Mouse (Mus musculus) kidney, embryonic 14.5 days (tissue): ENCODE measurements around the gene Mettl15. TPM values are rescaled to one million over a fixed set of nuclear protein-coding genes. Genes with fewer than 3 reads are reported as not detected.

Source experiments
- microRNA-seq: library from miRNA; unstranded; fragments of <30 nt; microRNA quantifications from one replicate; pipeline ENCODE4, GENCODE M21; 2016
- polyA plus RNA-seq: library from polyadenylated mRNA; unstranded; fragments of >200 nt; fragmentation: Nextera tagmentation; extraction: Ambion mirVana; gene quantifications from 2 replicates; pipeline ENCODE4 v1.2.1, GENCODE M21; 2014

Gene Mettl15
- polyA plus RNA-seq, 1 experiment from 2014 or later, result 10.1 TPM

Small RNAs within 50 kb of the gene (microRNA-seq; reads per million reads assigned to microRNA genes)
- gene Gm24115, result not detected

Other genes with a start within 250 kb of the Mettl15 start
- gene Kif18a, start within 50 bp of the Mettl15 start, polyA plus RNA-seq, result 27.0 and 27.1 TPM in 2 replicates